Mouse (Mus musculus) limb, embryonic 12.5 days (tissue): Measurements from ENCODE around the gene B4galnt2. TPM values are rescaled to one million over a fixed set of nuclear protein-coding genes. Genes with fewer than 3 reads are reported as not detected.
A peak's percentile ranks its signal among the peaks of the same experiment; 100 is the strongest.

Experiments used
- ATAC-seq: fragments of 200-750 bp; cut with Nextera tagmentation; 2 replicates; pipeline ENCODE4 v1.8.0; 2017; ENCODE audit warnings: low read depth, moderate TSS enrichment; ENCODE audit not compliant: insufficient number of reproducible peaks, insufficient read depth, low FRiP score, low TSS enrichment
- H3K27ac ChIP-seq: fragments of 300-500 bp; sonication (generic); 2 replicates; pipeline ENCODE4 v1.5.1; 2016; ENCODE audit warnings: mild to moderate bottlenecking, moderate library complexity
- H3K27me3 ChIP-seq: fragments of 300-500 bp; sonication (generic); 2 replicates; pipeline ENCODE4 v1.6.1; 2016; ENCODE audit warnings: mild to moderate bottlenecking, moderate library complexity
- H3K36me3 ChIP-seq: fragments of 300-500 bp; sonication (generic); 2 replicates; pipeline ENCODE4 v1.6.1; 2016; ENCODE audit warnings: mild to moderate bottlenecking, moderate library complexity
- H3K4me1 ChIP-seq: fragments of 300-500 bp; sonication (generic); replicated peaks from 2 replicates; pipeline ENCODE4 v1.6.1; 2016
- H3K4me2 ChIP-seq: fragments of 300-500 bp; sonication (generic); 2 replicates; pipeline ENCODE4 v1.6.1; 2016; ENCODE audit warnings: mild to moderate bottlenecking, moderate library complexity
- H3K4me3 ChIP-seq: fragments of 300-500 bp; sonication (generic); replicated peaks from 2 replicates; pipeline ENCODE4 v1.5.1; 2016; ENCODE audit warnings: mild to moderate bottlenecking
- H3K9ac ChIP-seq: fragments of 300-500 bp; sonication (generic); replicated peaks from 2 replicates; pipeline ENCODE4 v1.6.1; 2016; ENCODE audit warnings: mild to moderate bottlenecking, moderate library complexity
- H3K9me3 ChIP-seq: fragments of 300-500 bp; sonication (generic); 2 replicates; pipeline ENCODE4 v1.6.1; 2016; ENCODE audit warnings: mild to moderate bottlenecking, moderate library complexity
- WGBS: fragments of 180-500 bp; shearing (Covaris S2); methylation state at CpG from one replicate; pipeline ENCODE4 v1.1.7; 2016; 5-methylcytosine and 5-hydroxymethylcytosine counted together
- polyA plus RNA-seq: library from polyadenylated mRNA; unstranded; fragments of >200 nt; fragmentation: Nextera tagmentation; extraction: Ambion mirVana; gene quantifications from 2 replicates; pipeline ENCODE4 v1.2.1, GENCODE M21; 2016

Gene B4galnt2
- polyA plus RNA-seq, 1 experiment from 2014 or later = not detected

- no peak overlapping the region for H3K4me3 ChIP-seq
- 76% methylated on average over 5 of the region's 5 CpGs for WGBS
- peaks cover 28% of the 10 kb centered on the region for H3K4me1 ChIP-seq
- peaks cover 52% of the 10 kb centered on the region for H3K27me3 ChIP-seq
- H3K36me3 ChIP-seq = no peaks in the 10 kb centered on the region
- peak overlapping the region; percentile 44; the same call in 1 of the 2 replicates for H3K4me2 ChIP-seq
- H3K9ac ChIP-seq = no peak overlapping the region
- no peaks in the 10 kb centered on the region for H3K9me3 ChIP-seq
- no peak overlapping the region for H3K27ac ChIP-seq
- ATAC-seq = no peak
These were observed 73.8 kb downstream of the B4galnt2 start for GRCm38 (mm10) chr11:95840694-95841497.

GRCm38 (mm10) chr11:95838999-95839868 lies 75.5 kb downstream of the B4galnt2 start:
- no peak overlapping the region for H3K4me3 ChIP-seq
- no peak overlapping the region for H3K27ac ChIP-seq
- peaks cover 44% of the 10 kb centered on the region for H3K4me1 ChIP-seq
- H3K9ac ChIP-seq = no peak overlapping the region
- no peaks in the 10 kb centered on the region for H3K36me3 ChIP-seq
- 67% methylated on average over 8 of the region's 8 CpGs for WGBS
- H3K27me3 ChIP-seq = peaks cover 68% of the 10 kb centered on the region
- no peak overlapping the region for H3K4me2 ChIP-seq
- H3K9me3 ChIP-seq = no peaks in the 10 kb centered on the region
- no peak for ATAC-seq

GRCm38 (mm10) chr11:95838598-95838997 lies 76.1 kb downstream of the B4galnt2 start:
- WGBS = 80% methylated on average over 4 of the region's 4 CpGs
- Histone ChIP-seq H3K4me2 (no peak overlapping the region), H3K4me3 (no peak overlapping the region), H3K9ac (no peak overlapping the region), H3K36me3 (no peaks in the 10 kb centered on the region), H3K27me3 (peaks cover 74% of the 10 kb centered on the region), H3K9me3 (no peaks in the 10 kb centered on the region), H3K4me1 (peaks cover 50% of the 10 kb centered on the region), H3K27ac (no peak overlapping the region)
- ATAC-seq = no peak

- Histone ChIP-seq H3K4me3 (no peak within 1 kb of the TSS), H3K36me3 (no peaks in the 10 kb centered on the region), H3K4me2 (0 out of 2 replicates have a peak within 1 kb of the TSS, but pooled peaks have one; percentile 1), H3K4me1 (peaks cover 47% of the 10 kb centered on the region), H3K27me3 (peaks cover 86% of the 10 kb centered on the region), H3K27ac (no peak within 1 kb of the TSS), H3K9me3 (no peaks in the 10 kb centered on the region), H3K9ac (no peak within 1 kb of the TSS)
- 70% methylated on average over 10 of the region's 10 CpGs for WGBS
- ATAC-seq = no peak
These were observed 77.6 kb downstream of the B4galnt2 start, which contains the start of gene Gngt2 for GRCm38 (mm10) chr11:95837059-95837458. Gene Gngt2, plus strand, starts transcription at chr11:95837216.

- 47% methylated on average over 6 of the region's 6 CpGs for WGBS
- H3K4me1 ChIP-seq = peaks cover 47% of the 10 kb centered on the region
- no peaks in the 10 kb centered on the region for H3K36me3 ChIP-seq
- peaks cover 86% of the 10 kb centered on the region for H3K27me3 ChIP-seq
- no peaks in the 10 kb centered on the region for H3K9me3 ChIP-seq
- no peak overlapping the region for H3K27ac ChIP-seq
- ATAC-seq = no peak
- H3K9ac ChIP-seq = no peak overlapping the region
- no peak overlapping the region for H3K4me3 ChIP-seq
- no peak overlapping the region for H3K4me2 ChIP-seq
These were observed 78.3 kb downstream of the B4galnt2 start for GRCm38 (mm10) chr11:95836433-95836832.

- no peak overlapping the region for H3K9ac ChIP-seq
- H3K4me1 ChIP-seq = peaks cover 53% of the 10 kb centered on the region
- no peak overlapping the region for H3K4me3 ChIP-seq
- no peaks in the 10 kb centered on the region for H3K9me3 ChIP-seq
- H3K4me2 ChIP-seq = no peak overlapping the region
- H3K27ac ChIP-seq = no peak overlapping the region
- peaks cover 86% of the 10 kb centered on the region for H3K27me3 ChIP-seq
- no peak for ATAC-seq
- no peaks in the 10 kb centered on the region for H3K36me3 ChIP-seq
- 29% methylated on average over 6 of the region's 6 CpGs for WGBS
These were observed 78.9 kb downstream of the B4galnt2 start for GRCm38 (mm10) chr11:95835832-95836231.

- Histone ChIP-seq H3K27me3 (peaks cover 89% of the 10 kb centered on the region), H3K4me3 (no peak overlapping the region), H3K36me3 (no peaks in the 10 kb centered on the region), H3K4me1 (peaks cover 61% of the 10 kb centered on the region), H3K9ac (no peak overlapping the region), H3K9me3 (no peaks in the 10 kb centered on the region), H3K4me2 (peak overlapping the region; percentile 35; the same call in 1 of the 2 replicates), H3K27ac (no peak overlapping the region)
- ATAC-seq = no peak
- 21% methylated on average over 15 of the region's 15 CpGs for WGBS
These were observed 79.7 kb downstream of the B4galnt2 start for GRCm38 (mm10) chr11:95834742-95835710.

GRCm38 (mm10) chr11:95834143-95834667 lies 80.5 kb downstream of the B4galnt2 start:
- H3K9ac ChIP-seq = no peak overlapping the region
- H3K4me3 ChIP-seq = 0 out of 2 replicates have a peak overlapping the region, but pooled peaks have one; percentile 6
- no peak for ATAC-seq
- no peaks in the 10 kb centered on the region for H3K36me3 ChIP-seq
- H3K4me1 ChIP-seq = peaks cover 61% of the 10 kb centered on the region
- WGBS = 3% methylated on average over 22 of the region's 22 CpGs
- peaks cover 94% of the 10 kb centered on the region for H3K27me3 ChIP-seq
- peak overlapping the region; percentile 35 for H3K4me2 ChIP-seq
- no peak overlapping the region for H3K27ac ChIP-seq
- no peaks in the 10 kb centered on the region for H3K9me3 ChIP-seq

- Histone ChIP-seq H3K27me3 (peaks cover 99% of the 10 kb centered on the region), H3K9me3 (no peaks in the 10 kb centered on the region), H3K36me3 (no peaks in the 10 kb centered on the region), H3K4me3 (no peak overlapping the region), H3K27ac (no peak overlapping the region), H3K4me1 (peaks cover 61% of the 10 kb centered on the region), H3K4me2 (no peak overlapping the region; the same call in 1 of the 2 replicates), H3K9ac (no peak overlapping the region)
- WGBS = 6% methylated on average over 18 of the region's 18 CpGs
- ATAC-seq = no peak
These were observed 81.0 kb downstream of the B4galnt2 start for GRCm38 (mm10) chr11:95833631-95834142.

- H3K9me3 ChIP-seq = no peaks in the 10 kb centered on the region
- no peak overlapping the region for H3K27ac ChIP-seq
- no peak overlapping the region for H3K9ac ChIP-seq
- H3K4me1 ChIP-seq = peaks cover 61% of the 10 kb centered on the region
- H3K36me3 ChIP-seq = no peaks in the 10 kb centered on the region
- no peak for ATAC-seq
- WGBS = 18% methylated on average over 8 of the region's 8 CpGs
- no peak overlapping the region for H3K4me3 ChIP-seq
- H3K4me2 ChIP-seq = peak overlapping the region; percentile 11; the same call in 1 of the 2 replicates
- H3K27me3 ChIP-seq = peaks cover 99% of the 10 kb centered on the region
These were observed 81.6 kb downstream of the B4galnt2 start for GRCm38 (mm10) chr11:95833006-95833570.
